Mouse (Mus musculus) MEL (cell line): ENCODE results near the gene Ccdc162. TPM values are rescaled to one million over a fixed set of nuclear protein-coding genes. Genes with fewer than 3 reads are reported as not detected.

Experiments used
- DNase-seq: peaks from one replicate; pipeline ENCODE4 v3.0.0; 2011; ENCODE audit warnings: low read depth, low spot score
- H3K27ac ChIP-seq: 2 replicates; pipeline ENCODE4 v1.5.1; 2012; ENCODE audit warnings: low read depth, mild to moderate bottlenecking, control low read depth, low read length, moderate library complexity; ENCODE audit not compliant: control insufficient read depth
- H3K27me3 ChIP-seq, 2 experiments: fragments of 150-350 bp in 1 of 2; sonication (generic) in 1 of 2; 2 replicates each; pipeline ENCODE4 v1.6.1; 2012; ENCODE audit warnings: low read length in 2 of 2, mild to moderate bottlenecking in 2 of 2, improper control_type of control experiment in 1 of 2, moderate library complexity in 1 of 2; ENCODE audit not compliant: insufficient read depth in 2 of 2, control insufficient read depth in 1 of 2
- H3K36me3 ChIP-seq, 2 experiments: 2 replicates each; pipeline ENCODE4 v1.6.1; 2012 to 2014; ENCODE audit warnings: low read length in 2 of 2, improper control_type of control experiment in 1 of 2, inconsistent platforms in 1 of 2, mild to moderate bottlenecking in 1 of 2; ENCODE audit not compliant: insufficient read depth in 2 of 2, control insufficient read depth in 1 of 2
- H3K4me1 ChIP-seq, 2 experiments: fragments of 150-350 bp in 1 of 2; sonication (generic) in 1 of 2; 2 replicates each; pipeline ENCODE4 v1.6.1; 2012; ENCODE audit warnings: low read length in 2 of 2, improper control_type of control experiment in 1 of 2, mild to moderate bottlenecking in 1 of 2; ENCODE audit not compliant: insufficient read depth in 2 of 2, control insufficient read depth in 1 of 2
- H3K4me3 ChIP-seq, 2 experiments: fragments of 150-350 bp in 1 of 2; sonication (generic) in 1 of 2; 2 replicates each; pipeline ENCODE4 v1.5.1; 2012; ENCODE audit warnings: low read depth in 2 of 2, low read length in 2 of 2, mild to moderate bottlenecking in 2 of 2, moderate library complexity in 2 of 2, control low read depth in 1 of 2, improper control_type of control experiment in 1 of 2; ENCODE audit not compliant: control insufficient read depth in 1 of 2, insufficient read depth in 1 of 2
- H3K79me2 ChIP-seq: 2 replicates; pipeline ENCODE4 v1.6.1; 2012; ENCODE audit warnings: mild to moderate bottlenecking, low read length, moderate library complexity; ENCODE audit not compliant: control insufficient read depth, poor library complexity, insufficient read depth
- H3K9ac ChIP-seq: 2 replicates; pipeline ENCODE4 v1.6.1; 2012; ENCODE audit warnings: low read depth, mild to moderate bottlenecking, control low read depth, low read length, moderate library complexity; ENCODE audit not compliant: control insufficient read depth, poor library complexity, severe bottlenecking
- H3K9me3 ChIP-seq: fragments of 150-350 bp; sonication (generic); replicated peaks from 2 replicates; pipeline ENCODE4 v1.6.1; 2012; ENCODE audit warnings: mild to moderate bottlenecking, low read length, improper control_type of control experiment, moderate library complexity; ENCODE audit not compliant: insufficient read depth
- BHLHE40 ChIP-seq: IDR thresholded peaks from 2 replicates; pipeline ENCODE4 v1.6.1; 2012; ENCODE audit warnings: low read depth, mild to moderate bottlenecking, inconsistent platforms, low read length, improper control_type of control experiment, borderline replicate concordance
- CTCF ChIP-seq, 3 experiments: IDR thresholded peaks in 2 of 3; conservative IDR thresholded peaks in 1 of 3; 2 replicates each; pipeline ENCODE4 v1.5.1; 2011 to 2012; ENCODE audit warnings: low read length in 3 of 3, low read depth in 2 of 3, mild to moderate bottlenecking in 2 of 3, improper control_type of control experiment in 1 of 3, inconsistent platforms in 1 of 3, mixed read lengths in 1 of 3, moderate library complexity in 1 of 3; ENCODE audit not compliant: control insufficient read depth in 1 of 3, insufficient read depth in 1 of 3, poor library complexity in 1 of 3, severe bottlenecking in 1 of 3
- E2F4 ChIP-seq: IDR thresholded peaks from 2 replicates; pipeline ENCODE4 v1.6.1; 2011; ENCODE audit warnings: low read depth, low read length, improper control_type of control experiment, borderline replicate concordance
- ELF1 ChIP-seq: IDR thresholded peaks from 2 replicates; pipeline ENCODE4 v1.6.1; 2014; ENCODE audit warnings: low read depth, mild to moderate bottlenecking, inconsistent platforms, low read length, improper control_type of control experiment, moderate library complexity
- EP300 ChIP-seq, 2 experiments: IDR thresholded peaks; 2 replicates each; pipeline ENCODE4 v1.6.1; 2011; ENCODE audit warnings: improper control_type of control experiment in 2 of 2, low read length in 2 of 2, low read depth in 1 of 2, mild to moderate bottlenecking in 1 of 2
- MAX ChIP-seq: IDR thresholded peaks from 2 replicates; pipeline ENCODE4 v1.6.1; 2011; ENCODE audit warnings: low read length, improper control_type of control experiment
- MXI1 ChIP-seq: IDR thresholded peaks from 2 replicates; pipeline ENCODE4 v1.6.1; 2011; ENCODE audit warnings: mild to moderate bottlenecking, low read depth, low read length, improper control_type of control experiment
- NRF1 ChIP-seq: IDR thresholded peaks from 2 replicates; pipeline ENCODE4 v1.6.1; 2014; ENCODE audit warnings: low read depth, mild to moderate bottlenecking, inconsistent platforms, low read length, improper control_type of control experiment, moderate library complexity; ENCODE audit not compliant: poor library complexity, insufficient read depth, severe bottlenecking
- POLR2AphosphoS2 ChIP-seq: IDR thresholded peaks from 2 replicates; pipeline ENCODE4 v1.6.1; 2011; ENCODE audit warnings: low read length, improper control_type of control experiment
- RCOR1 ChIP-seq: IDR thresholded peaks from 2 replicates; pipeline ENCODE4 v1.6.1; 2012; ENCODE audit warnings: low read depth, mild to moderate bottlenecking, inconsistent platforms, low read length, improper control_type of control experiment
- TCF12 ChIP-seq: IDR thresholded peaks from 2 replicates; pipeline ENCODE4 v1.6.1; 2014; ENCODE audit warnings: low read depth, mild to moderate bottlenecking, inconsistent platforms, low read length, improper control_type of control experiment, moderate library complexity
- USF2 ChIP-seq, 2 experiments: IDR thresholded peaks; 2 replicates each; pipeline ENCODE4 v1.6.1; 2011 to 2012; ENCODE audit warnings: improper control_type of control experiment in 2 of 2, low read length in 2 of 2, borderline replicate concordance in 1 of 2, inconsistent platforms in 1 of 2, low read depth in 1 of 2, mild to moderate bottlenecking in 1 of 2; ENCODE audit not compliant: insufficient read depth in 1 of 2
- polyA plus RNA-seq, 2 experiments: library from polyadenylated mRNA; stranded (reverse) in 1 of 2; unstranded in 1 of 2; fragments of >175 nt in 1 of 2; fragments of >200 nt in 1 of 2; gene quantifications; 2 replicates each; pipeline versions ENCODE4 v1.2.1 to v1.2.4; 2012; ENCODE audit warnings: low replicate concordance in 2 of 2, low read depth in 1 of 2; ENCODE audit not compliant: insufficient read length in 2 of 2, insufficient read depth in 1 of 2, missing spikeins in 1 of 2
- total RNA-seq: library from RNA; depleted of rRNA; stranded (reverse); fragments of 300-350 nt; gene quantifications from 2 replicates; pipeline ENCODE4 v1.2.3, GENCODE M21; 2012

Gene Ccdc162
- total and polyA plus RNA-seq, 3 experiments, result 0.06 TPM; not detected in 2

DNA sequence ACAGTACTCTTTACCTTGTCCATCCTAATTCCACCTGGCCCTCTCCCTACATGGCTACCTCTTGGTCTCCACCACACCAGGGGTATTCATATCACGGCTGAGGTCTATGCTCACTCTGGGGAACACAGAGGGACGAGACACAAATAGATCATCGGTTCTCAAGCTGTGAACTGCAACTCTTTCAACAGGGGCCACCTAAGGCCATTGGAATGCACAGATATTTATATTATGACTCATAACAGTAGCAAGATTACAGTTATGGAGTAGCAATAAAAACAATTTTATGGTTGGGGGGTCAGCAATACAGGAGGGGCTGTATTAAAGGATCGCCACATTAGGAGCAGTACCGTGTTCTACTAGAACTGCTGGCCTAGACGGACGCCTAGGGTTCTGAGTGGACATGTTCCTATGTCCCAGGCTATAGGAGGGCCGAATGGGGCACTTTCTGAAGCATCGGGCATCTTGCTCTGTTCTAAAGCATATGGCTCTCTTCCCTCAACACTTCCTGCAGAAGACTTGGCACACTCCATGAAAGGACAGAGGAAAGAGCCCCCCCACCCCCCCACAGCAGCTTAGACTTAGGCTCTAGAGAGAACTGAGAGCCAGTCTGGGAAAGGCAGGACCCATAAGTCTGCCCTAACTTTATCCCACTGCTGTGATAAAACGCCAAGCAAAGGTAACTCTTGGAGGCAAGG lies 154.6 kb downstream of the Ccdc162 start:
- no peak for DNase-seq
- Histone ChIP-seq H3K36me3 (peaks cover 0 to 3% of the 10 kb centered on the region in 2 experiments; a peak in 1 of 4 replicates), H3K27me3 (peaks cover 0 to 2% of the 10 kb centered on the region in 2 experiments; a peak in 1 of 4 replicates), H3K9me3 (no peaks in the 10 kb centered on the region), H3K79me2 (no peaks in the 10 kb centered on the region), H3K9ac (no peak overlapping the region), H3K4me3 (no peak overlapping the region), H3K27ac (no peak overlapping the region), H3K4me1 (no peaks in the 10 kb centered on the region)
- TF ChIP-seq MAX (no peak), EP300 (IDR thresholded peaks at IDR 0.05; ENCODE audit: low read depth in 1 of 2, low read length in 2 of 2) (no peak), NRF1 (no peak), ELF1 (no peak), MXI1 (no peak)

DNA sequence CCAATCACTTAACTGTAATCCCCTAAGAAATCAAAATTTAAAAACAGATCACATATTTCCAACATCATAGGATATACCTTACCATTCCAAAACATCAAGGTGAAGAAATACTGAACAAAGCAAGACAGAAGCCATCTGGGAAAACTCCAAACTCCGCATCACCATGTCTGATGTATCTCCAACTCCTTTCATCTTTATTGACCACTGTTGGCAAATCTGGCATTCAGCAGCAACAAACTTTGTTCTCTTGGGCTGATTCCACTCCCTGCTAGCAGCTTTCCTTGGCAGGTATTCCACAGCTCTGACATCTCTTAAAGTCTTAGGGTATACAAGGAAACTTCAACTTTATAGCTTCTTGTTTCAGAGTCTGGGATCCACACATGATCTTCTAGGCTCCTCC lies 158.0 kb downstream of the Ccdc162 start:
- Histone ChIP-seq H3K4me3 (no peak overlapping the region), H3K9ac (no peak overlapping the region), H3K4me1 (no peaks in the 10 kb centered on the region), H3K27me3 (peaks cover 0 to 5% of the 10 kb centered on the region in 2 experiments; a peak in 1 of 4 replicates)
- DNase-seq, result no peak
- no peak for TF ChIP-seq RCOR1
- no peak for TF ChIP-seq BHLHE40
- TF ChIP-seq, all 39 proteins: peak for 0
- no peaks in the 10 kb centered on the region for H3K9me3 ChIP-seq
- H3K79me2 ChIP-seq, result no peaks in the 10 kb centered on the region
- H3K27ac ChIP-seq, result no peak overlapping the region
- peaks cover 0 to 3% of the 10 kb centered on the region in 2 experiments; a peak in 1 of 4 replicates for H3K36me3 ChIP-seq

DNA sequence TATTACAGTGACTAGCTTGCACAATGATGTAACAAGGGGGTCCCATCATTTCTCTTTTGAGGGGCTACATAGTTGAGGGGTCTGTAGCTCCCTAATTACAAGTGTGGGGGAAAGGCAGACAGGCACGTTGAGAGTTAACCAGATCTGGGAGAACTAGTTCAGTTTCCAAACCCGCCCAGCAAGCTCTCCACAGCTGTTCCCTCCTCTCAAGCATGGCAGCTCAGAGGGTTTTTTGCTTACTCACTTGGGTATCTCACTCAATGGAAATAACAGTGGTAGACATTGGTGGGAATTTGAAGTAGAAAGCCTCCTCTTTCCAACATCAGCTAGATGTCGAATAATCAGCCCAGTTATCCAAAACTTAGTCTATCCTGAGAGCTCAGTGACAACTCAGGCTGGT lies 161.4 kb downstream of the Ccdc162 start:
- H3K27me3 ChIP-seq, result peaks cover under 1 to 5% of the 10 kb centered on the region in 2 experiments; a peak in 3 of 4 replicates
- no peaks in the 10 kb centered on the region for H3K9me3 ChIP-seq
- H3K79me2 ChIP-seq, result no peaks in the 10 kb centered on the region
- no peak for DNase-seq
- peaks cover 0 to 3% of the 10 kb centered on the region in 2 experiments; a peak in 1 of 4 replicates for H3K36me3 ChIP-seq
- no peaks in the 10 kb centered on the region for H3K4me1 ChIP-seq
- no peak overlapping the region for H3K9ac ChIP-seq
- TF ChIP-seq TCF12 (no peak), CTCF (IDR thresholded peaks at IDR 0.05 in 2 of 3, conservative IDR thresholded peaks at IDR 0.05 in 1 of 3; ENCODE audit: control insufficient read depth in 1 of 3, insufficient read depth in 1 of 3, low read depth in 2 of 3, low read length in 3 of 3, poor library complexity in 1 of 3, severe bottlenecking in 1 of 3) (no peak), E2F4 (no peak), POLR2AphosphoS2 (no peak), USF2 (IDR thresholded peaks at IDR 0.05; ENCODE audit: borderline replicate concordance in 1 of 2, insufficient read depth in 1 of 2, low read depth in 1 of 2, low read length in 2 of 2) (no peak)
- H3K27ac ChIP-seq, result no peak overlapping the region
- H3K4me3 ChIP-seq, result no peak overlapping the region
